Mouse (Mus musculus) cerebellum, adult 18-20 months (tissue): ENCODE data around the gene Hemk1.
A peak's percentile ranks its signal among the peaks of the same experiment; 100 is the strongest.

ENCODE experiments used
- DNase-seq, 2 experiments: peaks; one replicate each; pipeline ENCODE4 v3.0.0; 2021

Hemk1 gene

GRCm38 (mm10) chr9:107294249-107294648 is 43.9 kb downstream of the Hemk1 start:
- peak; percentile 74 to 80 for DNase-seq

GRCm38 (mm10) chr9:107290897-107291296 is 47.3 kb downstream of the Hemk1 start:
- DNase-seq: peak; percentile 84 to 91

- peak; percentile 53 to 63 for DNase-seq
Measured at GRCm38 (mm10) chr9:107289211-107290076, 48.7 kb downstream of the Hemk1 start, which contains the start of gene Mapkapk3. Gene Mapkapk3, minus strand, starts transcription at chr9:107289877.

DNA sequence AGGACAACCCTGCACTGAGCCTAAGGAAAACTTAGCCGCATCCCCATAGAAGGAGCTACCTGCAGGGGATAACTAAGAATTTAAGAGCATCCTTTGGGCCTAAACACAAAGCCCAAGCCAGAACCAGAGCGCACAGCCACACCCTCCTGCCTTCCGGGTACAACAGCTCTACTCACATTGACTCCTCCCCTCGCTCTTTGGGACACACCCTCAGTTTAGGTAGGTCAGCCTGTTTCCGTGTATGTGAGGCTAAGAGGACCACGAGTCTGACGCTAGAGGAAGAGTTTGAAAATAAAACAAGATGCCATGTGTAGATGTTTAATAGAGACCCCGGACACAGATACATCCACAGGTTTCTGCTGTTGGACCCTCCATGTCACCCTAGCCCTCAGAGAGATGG is 49.4 kb downstream of the Hemk1 start:
- DNase-seq: no peak

DNA sequence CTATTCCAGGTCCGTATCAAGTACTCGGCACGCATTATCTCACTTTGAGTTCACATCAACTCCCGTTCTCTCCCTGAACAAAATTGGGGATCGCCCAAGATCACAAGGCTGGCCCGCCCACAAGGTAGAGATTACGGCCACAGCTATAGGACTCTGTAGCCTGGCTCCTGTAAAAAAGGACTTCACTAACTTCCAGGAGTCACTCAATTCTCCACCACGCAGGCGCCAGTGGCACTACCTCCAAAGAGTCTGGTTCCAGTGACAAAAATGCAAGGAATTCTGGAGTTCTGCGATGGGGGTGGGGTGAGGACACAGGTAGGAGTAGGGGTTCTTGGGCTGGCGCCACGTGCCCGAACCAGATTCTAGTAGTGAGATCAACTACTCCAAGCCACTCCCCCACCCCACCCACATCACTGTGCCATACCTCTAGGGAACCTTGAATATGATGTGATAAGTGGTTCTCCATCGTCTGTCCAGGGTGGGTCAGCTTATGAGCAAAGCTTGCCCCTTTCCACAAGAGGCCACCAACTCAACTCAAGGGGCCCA is 50.0 kb downstream of the Hemk1 start:
- DNase-seq: no peak

- no peak for DNase-seq
Measured at GRCm38 (mm10) chr9:107287294-107287693, 50.9 kb downstream of the Hemk1 start.

DNA sequence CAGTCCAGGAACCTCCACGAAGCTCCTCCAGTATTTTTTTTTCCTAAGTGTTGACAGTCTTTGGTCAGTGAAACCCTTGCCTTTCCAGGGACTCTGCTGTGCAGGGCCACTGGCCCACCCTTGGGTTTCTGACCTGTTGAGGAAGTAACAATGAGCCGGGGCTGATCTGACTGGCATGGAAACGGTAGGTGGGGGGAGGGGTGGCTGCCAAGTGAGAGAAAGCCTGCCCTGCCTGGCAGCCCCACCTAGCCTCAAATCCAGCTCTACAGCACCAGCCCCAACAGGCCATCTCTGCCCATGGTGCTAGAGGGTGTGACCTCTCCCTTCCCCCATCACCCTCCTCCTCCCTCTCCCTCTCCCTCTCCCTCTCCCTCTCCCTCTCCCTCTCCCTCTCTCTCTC is 53.1 kb downstream of the Hemk1 start:
- DNase-seq: no peak

GRCm38 (mm10) chr9:107282951-107283350 is 55.2 kb downstream of the Hemk1 start:
- DNase-seq: no peak

- DNase-seq: no peak
Measured at GRCm38 (mm10) chr9:107281241-107281987, 56.7 kb downstream of the Hemk1 start.

DNA sequence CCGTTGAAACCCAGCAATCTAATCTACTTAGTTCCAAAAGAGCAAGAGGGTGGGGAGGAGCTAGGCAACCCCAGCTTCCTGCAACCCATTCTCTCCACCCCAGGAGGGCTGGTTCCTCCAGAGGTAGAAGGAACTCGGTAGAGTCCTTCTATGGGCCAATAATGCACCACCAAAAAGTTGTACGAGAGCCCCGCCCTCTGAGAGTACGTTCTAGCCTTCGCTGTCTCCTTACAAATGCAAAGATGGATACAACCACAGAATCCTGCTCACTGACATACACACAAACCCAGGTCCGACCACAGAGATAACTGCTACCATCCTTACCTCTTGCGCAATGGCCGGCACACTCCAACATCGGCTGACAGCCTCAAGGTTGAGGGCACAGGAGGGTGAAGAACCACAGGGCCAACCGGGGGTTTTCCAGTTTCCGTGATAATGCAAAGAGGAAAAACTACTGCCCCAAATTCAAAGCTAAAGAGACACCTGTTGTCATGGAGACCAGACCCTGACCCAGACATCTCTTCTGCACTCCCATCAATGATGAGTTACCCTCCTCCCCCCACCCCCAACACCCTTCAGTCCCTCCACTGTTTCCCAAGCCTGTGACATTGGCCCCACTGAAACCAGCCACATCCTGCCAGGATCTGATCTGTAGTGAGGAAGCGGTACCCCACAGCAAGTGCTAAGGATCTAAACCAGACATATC is 57.7 kb downstream of the Hemk1 start:
- no peak for DNase-seq

- DNase-seq: no peak
Measured at GRCm38 (mm10) chr9:107279378-107280321, 58.5 kb downstream of the Hemk1 start.

- DNase-seq: peak; percentile 84 to 85
Measured at GRCm38 (mm10) chr9:107278527-107279377, 59.4 kb downstream of the Hemk1 start.

DNA sequence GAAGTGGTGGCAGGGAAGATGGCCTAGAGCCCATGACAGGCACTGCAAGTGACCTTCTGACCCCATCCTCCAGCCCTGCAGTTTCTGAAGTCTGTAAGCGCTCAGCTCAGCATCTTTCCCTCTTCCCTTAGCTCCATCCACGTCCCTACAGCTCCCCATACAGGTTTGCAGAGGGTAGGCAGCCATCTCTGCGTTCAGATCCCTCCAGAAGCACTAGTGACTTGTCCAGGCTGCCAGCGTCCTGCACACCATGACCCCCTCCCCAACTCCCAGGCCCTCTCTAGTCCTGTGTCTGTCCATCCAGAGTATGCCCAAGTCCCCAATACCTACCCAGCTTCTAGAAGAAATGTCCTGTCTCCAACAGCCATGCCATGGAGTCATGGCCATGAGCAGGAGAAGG is 60.0 kb downstream of the Hemk1 start:
- DNase-seq: peak; percentile 51 to 56

DNA sequence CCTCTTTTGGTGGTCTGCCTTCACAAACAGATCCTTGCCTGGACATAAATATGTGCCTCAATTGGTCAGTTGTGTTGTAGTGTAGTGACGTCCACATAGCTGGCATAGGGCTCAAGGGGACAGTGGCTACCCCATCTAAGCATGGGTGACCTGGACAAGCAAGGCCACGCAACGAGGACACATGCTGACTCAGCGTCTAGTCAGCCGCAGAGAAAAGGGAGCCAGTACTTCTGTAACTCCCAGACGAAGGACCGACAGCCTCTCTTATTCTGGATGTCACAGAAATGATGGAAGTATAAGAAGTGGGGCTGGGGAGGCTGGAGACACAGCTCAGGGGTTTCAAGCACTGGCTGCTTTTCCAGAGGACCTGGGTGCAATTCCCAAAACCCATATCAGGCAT is 60.5 kb downstream of the Hemk1 start:
- DNase-seq: no peak
